Mouse (Mus musculus) neural tube, embryonic 15.5 days (tissue): Measurements from ENCODE around the gene Iqce. TPM values are rescaled to one million over a fixed set of nuclear protein-coding genes. Genes with fewer than 3 reads are reported as not detected.
A peak's percentile ranks its signal among the peaks of the same experiment; 100 is the strongest.

ENCODE experiments used
- ATAC-seq: fragments of 200-750 bp; cut with Nextera tagmentation; 2 replicates; pipeline ENCODE4 v1.8.0; 2017; ENCODE audit warnings: mild to moderate bottlenecking, moderate TSS enrichment, moderate library complexity; ENCODE audit not compliant: low FRiP score
- H3K27ac ChIP-seq: fragments of 300-500 bp; sonication (generic); replicated peaks from 2 replicates; pipeline ENCODE4 v1.5.1; 2015; ENCODE audit warnings: mild to moderate bottlenecking, inconsistent platforms
- H3K27me3 ChIP-seq: fragments of 300-500 bp; sonication (generic); replicated peaks from 2 replicates; pipeline ENCODE4 v1.6.1; 2015; ENCODE audit warnings: inconsistent platforms
- H3K36me3 ChIP-seq: fragments of 300-500 bp; sonication (generic); 2 replicates; pipeline ENCODE4 v1.6.1; 2015; ENCODE audit warnings: inconsistent platforms
- H3K4me1 ChIP-seq: fragments of 300-500 bp; sonication (generic); 2 replicates; pipeline ENCODE4 v1.6.1; 2015; ENCODE audit warnings: inconsistent platforms
- H3K4me2 ChIP-seq: fragments of 300-500 bp; sonication (generic); 2 replicates; pipeline ENCODE4 v1.6.1; 2015; ENCODE audit warnings: inconsistent platforms, mild to moderate bottlenecking, moderate library complexity
- H3K4me3 ChIP-seq: fragments of 300-500 bp; sonication (generic); replicated peaks from 2 replicates; pipeline ENCODE4 v1.5.1; 2015; ENCODE audit warnings: mild to moderate bottlenecking, inconsistent platforms
- H3K9ac ChIP-seq: fragments of 300-500 bp; sonication (generic); replicated peaks from 2 replicates; pipeline ENCODE4 v1.6.1; 2015; ENCODE audit warnings: mild to moderate bottlenecking, inconsistent platforms
- H3K9me3 ChIP-seq: fragments of 300-500 bp; sonication (generic); replicated peaks from 2 replicates; pipeline ENCODE4 v1.6.1; 2016; ENCODE audit warnings: inconsistent platforms
- WGBS: fragments of 180-500 bp; shearing (Covaris S2); methylation state at CpG from one replicate; pipeline ENCODE4 v1.1.7; 2015; ENCODE audit warnings: mixed read lengths; 5-methylcytosine and 5-hydroxymethylcytosine counted together
- polyA plus RNA-seq: library from polyadenylated mRNA; unstranded; fragments of >200 nt; fragmentation: Nextera tagmentation; extraction: Ambion mirVana; gene quantifications from 2 replicates; pipeline ENCODE4 v1.2.1, GENCODE M21; 2015

The Iqce gene
- polyA plus RNA-seq, result 25.5 and 26.2 TPM in 2 replicates

DNA sequence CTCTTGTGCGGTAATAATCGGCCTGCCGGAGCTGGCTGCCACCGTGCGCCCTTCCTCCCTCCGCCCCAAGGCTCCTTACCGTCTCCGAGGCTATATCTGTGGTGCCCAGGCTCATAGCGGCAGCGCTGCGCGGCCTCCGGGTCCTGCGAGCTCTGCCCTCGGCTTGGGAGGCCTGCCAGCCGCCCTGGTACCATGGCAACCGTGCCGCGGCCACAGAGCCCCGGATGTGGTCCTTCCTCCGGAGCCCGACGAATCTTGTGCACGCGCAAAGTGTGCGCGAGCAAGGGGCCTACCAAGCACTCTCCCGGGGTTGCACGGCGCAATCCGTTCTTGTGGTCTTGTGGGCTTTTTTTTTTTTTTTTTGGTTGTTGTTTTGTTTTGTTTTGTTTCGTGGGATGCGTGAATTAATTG, at the start of gene Iqce:
Iqce (minus strand) TSS at position 276 of the 411 bp plus-strand sequence.
- peak; percentile 55 for ATAC-seq
- H3K4me2 ChIP-seq, result peak within 1 kb of the TSS; percentile 85
- H3K9ac ChIP-seq, result peak within 1 kb of the TSS; percentile 89
- H3K4me1 ChIP-seq, result peaks cover 54% of the 10 kb centered on the region
- H3K36me3 ChIP-seq, result peaks cover 11% of the 10 kb centered on the region
- peak within 1 kb of the TSS; percentile 92 for H3K27ac ChIP-seq
- H3K27me3 ChIP-seq, result no peaks in the 10 kb centered on the region
- peak within 1 kb of the TSS; percentile 76 for H3K4me3 ChIP-seq
- WGBS, result 0% methylated on average over 33 of the region's 33 CpGs
- no peaks in the 10 kb centered on the region for H3K9me3 ChIP-seq

DNA sequence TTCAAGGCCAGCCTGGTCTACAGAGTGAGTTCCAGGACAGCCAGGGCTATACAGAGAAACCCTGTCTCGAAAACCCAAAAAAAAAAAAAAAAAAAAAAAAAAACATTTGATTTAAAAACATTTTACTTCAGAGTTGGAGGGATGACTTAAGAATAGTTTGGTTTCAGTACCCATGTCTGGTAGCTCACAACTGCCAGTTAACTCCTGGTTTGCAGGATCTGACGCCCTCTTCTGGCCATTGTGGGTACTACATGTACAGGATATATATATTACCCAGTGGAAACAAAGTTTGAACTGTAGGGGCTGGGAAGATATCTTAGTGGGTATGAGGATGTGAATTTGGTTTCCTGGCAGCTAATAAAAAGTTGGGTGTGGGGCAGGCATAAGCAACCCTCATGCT, 48.7 kb upstream of the Iqce start:
- no peak for ATAC-seq
- H3K9ac ChIP-seq, result no peak overlapping the region
- H3K27me3 ChIP-seq, result no peaks in the 10 kb centered on the region
- no peak overlapping the region for H3K27ac ChIP-seq
- H3K4me3 ChIP-seq, result no peak overlapping the region
- H3K4me1 ChIP-seq, result peaks cover 13% of the 10 kb centered on the region
- H3K36me3 ChIP-seq, result peaks cover 10% of the 10 kb centered on the region; the same call in 1 of the 2 replicates
- no peaks in the 10 kb centered on the region; the same call in 1 of the 2 replicates for H3K9me3 ChIP-seq
- 0% methylated on average over 1 of the region's 2 CpGs for WGBS
- H3K4me2 ChIP-seq, result no peak overlapping the region

DNA sequence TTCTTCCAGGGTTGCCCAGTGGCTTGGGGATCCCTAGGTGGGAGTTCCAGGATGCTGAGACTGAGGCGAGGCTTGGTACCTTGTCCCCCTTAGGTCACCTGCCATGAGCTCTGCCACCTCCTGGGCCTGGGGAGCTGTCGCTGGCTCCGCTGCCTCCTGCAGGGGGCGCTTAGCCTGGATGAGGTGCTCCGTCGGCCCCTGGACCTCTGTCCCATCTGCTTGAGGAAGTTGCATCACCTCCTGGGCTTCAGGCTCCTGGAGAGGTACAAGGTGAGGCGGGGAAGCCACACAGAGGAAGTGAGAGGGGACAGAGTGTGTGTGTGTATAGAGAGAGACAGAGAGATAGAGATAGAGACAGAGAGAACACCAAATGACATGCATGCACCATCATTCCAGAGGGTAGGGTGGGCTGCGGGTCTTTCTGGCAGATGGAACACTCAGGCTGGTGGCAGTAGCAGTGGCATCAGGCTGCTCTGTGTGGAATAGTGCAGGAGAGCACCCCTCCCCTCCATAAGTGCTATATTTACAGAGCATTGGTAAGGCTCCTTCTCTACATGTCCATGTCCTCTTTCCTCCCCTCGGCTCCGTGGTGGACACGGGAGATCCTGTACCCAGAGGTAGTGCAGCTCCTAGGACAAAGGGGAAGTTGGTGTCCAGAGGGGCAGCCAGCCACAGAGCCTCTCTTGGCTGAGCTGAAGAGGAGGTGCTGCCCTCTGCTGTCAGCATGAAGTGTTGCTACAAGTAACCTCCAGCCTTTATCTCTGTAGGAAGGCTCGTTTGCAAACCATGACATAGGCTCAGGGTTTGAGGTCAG, 47.1 kb upstream of the Iqce start:
- no peaks in the 10 kb centered on the region; the same call in 1 of the 2 replicates for H3K9me3 ChIP-seq
- peaks cover 13% of the 10 kb centered on the region for H3K4me1 ChIP-seq
- H3K4me2 ChIP-seq, result peak overlapping the region; percentile 43
- H3K27me3 ChIP-seq, result no peaks in the 10 kb centered on the region
- peak overlapping the region; percentile 2; the same call in 1 of the 2 replicates for H3K27ac ChIP-seq
- H3K36me3 ChIP-seq, result 0 out of 2 replicates have a peak, but pooled peaks cover 4% of the 10 kb centered on the region
- WGBS, result 20% methylated on average over 12 of the region's 12 CpGs
- peak; percentile 75 for ATAC-seq
- H3K9ac ChIP-seq, result peak overlapping the region; percentile 31; the same call in 1 of the 2 replicates
- H3K4me3 ChIP-seq, result peak overlapping the region; percentile 9

DNA sequence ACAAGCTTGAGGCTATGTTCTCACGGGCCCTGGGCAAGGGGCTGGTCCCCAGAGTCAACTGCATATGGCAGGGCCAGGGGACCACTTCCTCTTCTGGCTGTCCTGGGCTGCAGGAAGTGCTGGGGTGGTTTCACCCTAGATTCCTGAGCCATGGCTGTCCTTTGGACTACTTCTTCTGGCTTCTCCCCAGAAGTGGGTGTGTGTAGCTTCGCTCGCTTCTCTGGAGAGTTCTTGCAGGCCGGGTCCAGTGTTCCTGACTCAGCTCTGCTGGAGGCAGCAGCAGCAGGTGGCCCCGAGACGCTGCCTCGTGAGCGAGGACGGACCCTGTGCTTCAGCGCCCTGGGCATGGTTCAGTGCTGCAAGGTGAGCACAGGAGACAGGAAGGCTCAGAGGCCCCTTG, 46.2 kb upstream of the Iqce start:
- Histone ChIP-seq H3K9ac (no peak overlapping the region), H3K4me1 (peaks cover 13% of the 10 kb centered on the region), H3K27me3 (no peaks in the 10 kb centered on the region), H3K9me3 (no peaks in the 10 kb centered on the region; the same call in 1 of the 2 replicates), H3K36me3 (0 out of 2 replicates have a peak, but pooled peaks cover 4% of the 10 kb centered on the region), H3K4me3 (no peak overlapping the region), H3K27ac (no peak overlapping the region), H3K4me2 (no peak overlapping the region)
- no peak for ATAC-seq
- WGBS, result 85% methylated on average over 10 of the region's 10 CpGs

GRCm38 (mm10) chr5:140743706-140744131, 41.5 kb upstream of the Iqce start:
- H3K27me3 ChIP-seq, result no peaks in the 10 kb centered on the region
- no peak overlapping the region for H3K27ac ChIP-seq
- H3K9me3 ChIP-seq, result no peaks in the 10 kb centered on the region
- no peak for ATAC-seq
- H3K4me3 ChIP-seq, result no peak overlapping the region
- H3K4me2 ChIP-seq, result no peak overlapping the region
- WGBS, result 27% methylated on average over 12 of the region's 12 CpGs
- H3K4me1 ChIP-seq, result peaks cover 4% of the 10 kb centered on the region
- no peak overlapping the region for H3K9ac ChIP-seq
- H3K36me3 ChIP-seq, result no peaks in the 10 kb centered on the region

- Histone ChIP-seq H3K27ac (no peak overlapping the region), H3K36me3 (no peaks in the 10 kb centered on the region), H3K4me1 (no peaks in the 10 kb centered on the region; the same call in 1 of the 2 replicates), H3K9ac (no peak overlapping the region), H3K27me3 (peaks cover 4% of the 10 kb centered on the region; the same call in 1 of the 2 replicates), H3K9me3 (no peaks in the 10 kb centered on the region), H3K4me3 (no peak overlapping the region), H3K4me2 (no peak overlapping the region)
- ATAC-seq, result no peak
Observed at GRCm38 (mm10) chr5:140741877-140742276, 39.7 kb upstream of the Iqce start.

GRCm38 (mm10) chr5:140741040-140741439, 38.9 kb upstream of the Iqce start:
- H3K4me3 ChIP-seq, result no peak overlapping the region
- H3K9me3 ChIP-seq, result no peaks in the 10 kb centered on the region
- 74% methylated on average over 11 of the region's 11 CpGs for WGBS
- peaks cover 13% of the 10 kb centered on the region for H3K27me3 ChIP-seq
- no peak overlapping the region for H3K4me2 ChIP-seq
- no peaks in the 10 kb centered on the region for H3K36me3 ChIP-seq
- no peak for ATAC-seq
- H3K9ac ChIP-seq, result no peak overlapping the region
- H3K27ac ChIP-seq, result no peak overlapping the region
- H3K4me1 ChIP-seq, result peaks cover 1% of the 10 kb centered on the region; the same call in 1 of the 2 replicates

DNA sequence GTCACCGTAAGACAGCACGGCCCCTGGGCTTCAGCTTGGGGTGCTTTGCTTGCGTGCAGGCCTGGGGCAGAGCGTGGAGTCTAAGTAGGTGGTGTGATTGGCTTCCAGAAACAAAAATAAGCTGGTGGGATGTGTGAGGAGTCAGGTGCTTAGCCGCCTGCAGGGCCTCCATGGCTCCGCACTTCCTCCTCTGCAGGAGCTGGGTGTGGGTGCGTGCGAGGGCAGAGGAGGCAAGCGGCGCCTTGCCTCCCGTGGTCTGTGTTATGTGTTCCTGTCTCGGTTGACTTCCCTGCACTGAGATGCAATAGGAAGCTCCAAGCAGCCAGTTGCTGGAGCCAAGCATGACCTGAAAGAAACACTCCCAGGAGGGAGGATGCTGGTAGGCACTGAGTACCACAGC, 37.6 kb upstream of the Iqce start:
- no peak overlapping the region for H3K4me3 ChIP-seq
- no peaks in the 10 kb centered on the region for H3K9me3 ChIP-seq
- no peaks in the 10 kb centered on the region for H3K36me3 ChIP-seq
- H3K27ac ChIP-seq, result no peak overlapping the region
- no peak overlapping the region for H3K4me2 ChIP-seq
- H3K4me1 ChIP-seq, result peaks cover 10% of the 10 kb centered on the region
- H3K9ac ChIP-seq, result no peak overlapping the region
- 82% methylated on average over 12 of the region's 12 CpGs for WGBS
- no peak for ATAC-seq
- peaks cover 23% of the 10 kb centered on the region for H3K27me3 ChIP-seq

DNA sequence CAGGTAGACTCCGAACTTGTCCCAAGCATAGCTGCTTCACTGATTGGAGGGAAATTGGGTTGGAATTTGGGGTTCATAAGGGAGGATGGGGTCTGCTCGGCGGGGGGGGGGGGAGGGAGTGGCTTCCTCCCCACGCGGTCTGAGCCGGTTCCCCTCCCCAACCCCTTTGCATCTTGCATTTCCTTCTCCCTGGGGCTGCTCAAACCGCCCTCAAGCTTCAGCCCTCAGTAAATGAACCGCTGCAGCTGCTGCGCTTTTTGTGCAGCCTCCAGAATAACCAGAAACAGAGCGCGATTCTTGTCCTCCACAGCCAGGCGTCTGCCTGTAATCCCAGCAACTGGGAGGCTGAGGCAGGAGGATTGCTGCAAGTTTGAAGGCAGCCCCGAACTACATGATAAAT, 34.0 kb upstream of the Iqce start:
- no peak for ATAC-seq
- no peaks in the 10 kb centered on the region for H3K9me3 ChIP-seq
- H3K4me3 ChIP-seq, result 0 out of 2 replicates have a peak overlapping the region, but pooled peaks have one; percentile 30
- WGBS, result 22% methylated on average over 11 of the region's 13 CpGs
- H3K27me3 ChIP-seq, result peaks cover 30% of the 10 kb centered on the region
- peak overlapping the region; percentile 59; the same call in 1 of the 2 replicates for H3K4me2 ChIP-seq
- H3K27ac ChIP-seq, result no peak overlapping the region
- H3K36me3 ChIP-seq, result no peaks in the 10 kb centered on the region
- no peak overlapping the region; the same call in 1 of the 2 replicates for H3K9ac ChIP-seq
- H3K4me1 ChIP-seq, result peaks cover 10% of the 10 kb centered on the region

GRCm38 (mm10) chr5:140735297-140735696, 33.1 kb upstream of the Iqce start:
- no peaks in the 10 kb centered on the region for H3K9me3 ChIP-seq
- peak overlapping the region; percentile 30 for H3K4me3 ChIP-seq
- peak overlapping the region; percentile 59 for H3K4me2 ChIP-seq
- peaks cover 30% of the 10 kb centered on the region for H3K27me3 ChIP-seq
- no peak overlapping the region for H3K27ac ChIP-seq
- peaks cover 10% of the 10 kb centered on the region for H3K4me1 ChIP-seq
- 1% methylated on average over 22 of the region's 22 CpGs for WGBS
- H3K36me3 ChIP-seq, result no peaks in the 10 kb centered on the region
- peak overlapping the region; percentile 11; the same call in 1 of the 2 replicates for H3K9ac ChIP-seq
- ATAC-seq, result 0 out of 2 replicates have a peak, but pooled peaks have one; percentile 29

- Histone ChIP-seq H3K9ac (no peak overlapping the region), H3K27me3 (peaks cover 30% of the 10 kb centered on the region), H3K9me3 (no peaks in the 10 kb centered on the region), H3K36me3 (no peaks in the 10 kb centered on the region), H3K4me2 (no peak overlapping the region), H3K27ac (no peak overlapping the region), H3K4me3 (no peak overlapping the region), H3K4me1 (peaks cover 10% of the 10 kb centered on the region)
- ATAC-seq, result no peak
- 67% methylated on average over 3 of the region's 3 CpGs for WGBS
Observed at GRCm38 (mm10) chr5:140733336-140733735, 31.2 kb upstream of the Iqce start.

- peaks cover 29% of the 10 kb centered on the region for H3K27me3 ChIP-seq
- H3K9me3 ChIP-seq, result no peaks in the 10 kb centered on the region
- no peak for ATAC-seq
- no peaks in the 10 kb centered on the region for H3K36me3 ChIP-seq
- H3K4me3 ChIP-seq, result no peak overlapping the region
- whole genome bisulfite sequencing, result 63% methylated on average over 4 of the region's 4 CpGs
- no peak overlapping the region for H3K9ac ChIP-seq
- no peak overlapping the region for H3K4me2 ChIP-seq
- H3K27ac ChIP-seq, result no peak overlapping the region
- peaks cover 10% of the 10 kb centered on the region for H3K4me1 ChIP-seq
Observed at GRCm38 (mm10) chr5:140732195-140732594, 30.0 kb upstream of the Iqce start.
